Mouse (Mus musculus) spleen, adult 10 weeks (tissue): Measurements from ENCODE around the gene Prelid3b. TPM values are rescaled to one million over a fixed set of nuclear protein-coding genes. Genes with fewer than 3 reads are reported as not detected.

Source experiments
- polyA plus RNA-seq: library from polyadenylated mRNA; stranded (reverse); fragments of 350-450 nt; fragmentation: Illumina TruSeq; extraction: RNeasy Lipid Tissue Mini Kit (QIAGEN cat#74804); gene quantifications from one replicate; pipeline ENCODE4 v1.2.3, GENCODE M21; 2015; ENCODE audit warnings: low replicate concordance; ENCODE audit not compliant: insufficient read depth

The Prelid3b gene
- polyA plus RNA-seq = 62.8 TPM

GRCm38 (mm10) chr2:174472818-174473549 lies at the start of gene Prelid3b:
Gene Prelid3b (minus strand): TSS chr2:174473081.

GRCm38 (mm10) chr2:174463789-174464523 lies 8.9 kb downstream of the Prelid3b start, which contains the start of gene Atp5e:
Gene Atp5e (minus strand): TSS chr2:174464105.

GRCm38 (mm10) chr2:174450353-174450752 lies 22.5 kb downstream of the Prelid3b start, which contains the start of gene Tubb1:
Gene Tubb1 (plus strand): TSS chr2:174450695.

GRCm38 (mm10) chr2:174438737-174439449 lies 34.0 kb downstream of the Prelid3b start, which contains the start of gene Ctsz:
Gene Ctsz (minus strand): TSS chr2:174439039.

GRCm38 (mm10) chr2:174415731-174416310 lies 57.1 kb downstream of the Prelid3b start, which contains the start of gene Nelfcd:
Gene Nelfcd (plus strand): TSS chr2:174415804.

Other genes with a start within 250 kb of the Prelid3b start
- gene Gnas, start 188.8 kb downstream of the Prelid3b start, polyA plus RNA-seq = 507 TPM
- gene Gm20721, start 126.4 kb downstream of the Prelid3b start, polyA plus RNA-seq = not detected
- gene Nelfcd, start 57.3 kb downstream of the Prelid3b start, polyA plus RNA-seq = 40.2 TPM
- gene Ctsz, start 34.0 kb downstream of the Prelid3b start, polyA plus RNA-seq = 212 TPM
- 8.2 TPM for gene Tubb1, start 22.4 kb downstream of the Prelid3b start, polyA plus RNA-seq
- gene Atp5e, start 9.0 kb downstream of the Prelid3b start, polyA plus RNA-seq = 330 TPM
- 21.0 TPM for gene Zfp831, start 170.5 kb upstream of the Prelid3b start, polyA plus RNA-seq